Mouse (Mus musculus) forebrain, embryonic 11.5 days (tissue): ENCODE measurements around the gene Zscan2. TPM values are rescaled to one million over a fixed set of nuclear protein-coding genes. Genes with fewer than 3 reads are reported as not detected.

Source experiments
- ATAC-seq: fragments of 200-750 bp; cut with Nextera tagmentation; replicated peaks from 2 replicates; pipeline ENCODE4 v1.8.0; 2017; ENCODE audit warnings: moderate TSS enrichment; ENCODE audit not compliant: low FRiP score
- DNase-seq: peaks from one replicate; pipeline ENCODE4 v3.0.0-alpha.2; 2017; ENCODE audit warnings: low spot score
- H3K27ac ChIP-seq: fragments of 300-500 bp; sonication (generic); 2 replicates; pipeline ENCODE4 v1.5.1; 2014; ENCODE audit warnings: low read depth, low read length
- H3K27me3 ChIP-seq: fragments of 300-500 bp; sonication (generic); 2 replicates; pipeline ENCODE4 v1.6.1; 2014; ENCODE audit warnings: mild to moderate bottlenecking, low read length, mixed read lengths; ENCODE audit not compliant: control insufficient read depth, insufficient read depth
- H3K36me3 ChIP-seq: fragments of 300-500 bp; sonication (generic); 2 replicates; pipeline ENCODE4 v1.6.1; 2014; ENCODE audit warnings: mild to moderate bottlenecking, low read length, moderate library complexity, mixed read lengths; ENCODE audit not compliant: control insufficient read depth, insufficient read depth
- H3K4me1 ChIP-seq: fragments of 300-500 bp; sonication (generic); replicated peaks from 2 replicates; pipeline ENCODE4 v1.6.1; 2014; ENCODE audit warnings: low read length, mixed read lengths; ENCODE audit not compliant: control insufficient read depth, insufficient read depth
- H3K4me2 ChIP-seq: fragments of 300-500 bp; sonication (generic); 2 replicates; pipeline ENCODE4 v1.6.1; 2014; ENCODE audit warnings: low read depth, mild to moderate bottlenecking, low read length, moderate library complexity, mixed read lengths; ENCODE audit not compliant: severe bottlenecking
- H3K4me3 ChIP-seq: fragments of 300-500 bp; sonication (generic); 2 replicates; pipeline ENCODE4 v1.5.1; 2014; ENCODE audit warnings: low read depth, low read length
- H3K9ac ChIP-seq: fragments of 300-500 bp; sonication (generic); 2 replicates; pipeline ENCODE4 v1.6.1; 2014; ENCODE audit warnings: low read length
- H3K9me3 ChIP-seq: fragments of 300-500 bp; sonication (generic); 2 replicates; pipeline ENCODE4 v1.6.1; 2016; ENCODE audit warnings: low read length, mixed read lengths; ENCODE audit not compliant: control insufficient read depth
- WGBS: fragments of 180-500 bp; shearing (Covaris S2); extraction: QIAGEN DNeasy Blood & Tissue Kit; methylation state at CpG from one replicate; pipeline ENCODE4 v1.1.7; 2014; 5-methylcytosine and 5-hydroxymethylcytosine counted together
- polyA plus RNA-seq: library from polyadenylated mRNA; unstranded; fragments of >200 nt; fragmentation: Nextera tagmentation; extraction: Ambion mirVana; gene quantifications from 2 replicates; pipeline ENCODE4 v1.2.1, GENCODE M21; 2014

Gene Zscan2
- polyA plus RNA-seq, 1 experiment from 2014 or later: 3.8 TPM

GRCm38 (mm10) chr7:80840241-80840640 is 20.5 kb upstream of the Zscan2 start:
- Histone ChIP-seq H3K9me3 (no peaks in the 10 kb centered on the region), H3K27ac (no peak overlapping the region), H3K4me1 (no peaks in the 10 kb centered on the region), H3K36me3 (no peaks in the 10 kb centered on the region), H3K4me3 (no peak overlapping the region), H3K27me3 (no peaks in the 10 kb centered on the region), H3K4me2 (no peak overlapping the region), H3K9ac (no peak overlapping the region)
- DNase-seq (no peak), ATAC-seq (no peak)
- 30% methylated on average over 1 of the region's 1 CpGs for WGBS

- WGBS: 79% methylated on average over 4 of the region's 4 CpGs
- Histone ChIP-seq H3K4me2 (no peak overlapping the region), H3K9ac (no peak overlapping the region)
These were observed 19.8 kb upstream of the Zscan2 start for GRCm38 (mm10) chr7:80840937-80841336.

GRCm38 (mm10) chr7:80842132-80842531 is 18.6 kb upstream of the Zscan2 start:
- Histone ChIP-seq H3K27me3 (no peaks in the 10 kb centered on the region), H3K36me3 (no peaks in the 10 kb centered on the region), H3K4me3 (no peak overlapping the region), H3K9me3 (no peaks in the 10 kb centered on the region), H3K4me1 (no peaks in the 10 kb centered on the region), H3K9ac (no peak overlapping the region), H3K27ac (no peak overlapping the region), H3K4me2 (no peak overlapping the region)
- DNase-seq (no peak), ATAC-seq (no peak)
- 73% methylated on average over 5 of the region's 5 CpGs for WGBS

More at GRCm38 (mm10) chr7:80840937-80841336, 19.8 kb upstream of the Zscan2 start:
- no peaks in the 10 kb centered on the region for H3K4me1 ChIP-seq
- ATAC-seq: no peak
- H3K27ac ChIP-seq: no peak overlapping the region
- no peak for DNase-seq
- H3K9me3 ChIP-seq: no peaks in the 10 kb centered on the region
- no peaks in the 10 kb centered on the region for H3K27me3 ChIP-seq
- H3K36me3 ChIP-seq: no peaks in the 10 kb centered on the region
- H3K4me3 ChIP-seq: no peak overlapping the region

GRCm38 (mm10) chr7:80843176-80843575 is 17.5 kb upstream of the Zscan2 start:
- ATAC-seq (no peak), DNase-seq (no peak)
- 86% methylated on average over 1 of the region's 1 CpGs for WGBS
- Histone ChIP-seq H3K4me3 (no peak overlapping the region), H3K27me3 (no peaks in the 10 kb centered on the region), H3K9ac (no peak overlapping the region), H3K27ac (no peak overlapping the region), H3K4me1 (no peaks in the 10 kb centered on the region), H3K36me3 (no peaks in the 10 kb centered on the region), H3K9me3 (no peaks in the 10 kb centered on the region), H3K4me2 (no peak overlapping the region)

GRCm38 (mm10) chr7:80843910-80844640 is 16.6 kb upstream of the Zscan2 start:
- 95% methylated on average over 8 of the region's 8 CpGs for WGBS

GRCm38 (mm10) chr7:80844691-80845090 is 16.0 kb upstream of the Zscan2 start:
- no peaks in the 10 kb centered on the region for H3K9me3 ChIP-seq
- no peaks in the 10 kb centered on the region for H3K4me1 ChIP-seq
- no peak overlapping the region for H3K9ac ChIP-seq
- H3K36me3 ChIP-seq: no peaks in the 10 kb centered on the region
- H3K4me3 ChIP-seq: no peak overlapping the region
- 97% methylated on average over 12 of the region's 12 CpGs for WGBS
- no peaks in the 10 kb centered on the region for H3K27me3 ChIP-seq
- no peak overlapping the region for H3K4me2 ChIP-seq
- ATAC-seq (no peak), DNase-seq (no peak)
- H3K27ac ChIP-seq: no peak overlapping the region

More at GRCm38 (mm10) chr7:80843910-80844640, 16.6 kb upstream of the Zscan2 start:
- no peak overlapping the region for H3K4me2 ChIP-seq
- ATAC-seq (no peak), DNase-seq (no peak)
- no peaks in the 10 kb centered on the region for H3K27me3 ChIP-seq
- no peak overlapping the region for H3K9ac ChIP-seq
- no peak overlapping the region for H3K4me3 ChIP-seq
- no peak overlapping the region for H3K27ac ChIP-seq
- no peaks in the 10 kb centered on the region for H3K9me3 ChIP-seq
- no peaks in the 10 kb centered on the region for H3K36me3 ChIP-seq
- no peaks in the 10 kb centered on the region for H3K4me1 ChIP-seq

- WGBS: 80% methylated on average over 15 of the region's 15 CpGs
- ATAC-seq: no peak
- no peak overlapping the region for H3K4me3 ChIP-seq
- no peak overlapping the region for H3K9ac ChIP-seq
- no peaks in the 10 kb centered on the region for H3K36me3 ChIP-seq
- no peaks in the 10 kb centered on the region for H3K27me3 ChIP-seq
- no peak overlapping the region for H3K4me2 ChIP-seq
- DNase-seq: no peak
- no peaks in the 10 kb centered on the region for H3K4me1 ChIP-seq
- H3K27ac ChIP-seq: no peak overlapping the region
- H3K9me3 ChIP-seq: no peaks in the 10 kb centered on the region
These were observed 15.0 kb upstream of the Zscan2 start for GRCm38 (mm10) chr7:80845621-80846279.

GRCm38 (mm10) chr7:80846280-80846678 is 14.4 kb upstream of the Zscan2 start:
- Histone ChIP-seq H3K36me3 (no peaks in the 10 kb centered on the region), H3K4me3 (no peak overlapping the region), H3K27ac (no peak overlapping the region), H3K9ac (no peak overlapping the region), H3K4me1 (no peaks in the 10 kb centered on the region), H3K4me2 (no peak overlapping the region), H3K9me3 (no peaks in the 10 kb centered on the region), H3K27me3 (no peaks in the 10 kb centered on the region)
- ATAC-seq (no peak), DNase-seq (no peak)
- WGBS: 90% methylated on average over 10 of the region's 10 CpGs

GRCm38 (mm10) chr7:80846709-80847108 is 14.0 kb upstream of the Zscan2 start:
- Histone ChIP-seq H3K9ac (no peak overlapping the region), H3K4me3 (no peak overlapping the region), H3K4me1 (no peaks in the 10 kb centered on the region), H3K27me3 (no peaks in the 10 kb centered on the region), H3K9me3 (no peaks in the 10 kb centered on the region), H3K36me3 (no peaks in the 10 kb centered on the region), H3K4me2 (no peak overlapping the region), H3K27ac (no peak overlapping the region)
- DNase-seq: no peak
- ATAC-seq: no peak
- WGBS: 90% methylated on average over 5 of the region's 5 CpGs
